Mouse (Mus musculus) cerebellum, postnatal 25 days (tissue): ENCODE results near the gene Gzmm.
A peak's percentile ranks its signal among the peaks of the same experiment; 100 is the strongest.

Source experiments
- DNase-seq, 2 experiments: peaks; one replicate each; pipeline ENCODE4 v3.0.0; 2021; ENCODE audit warnings: mixed read lengths in 2 of 2

Gzmm gene

DNA sequence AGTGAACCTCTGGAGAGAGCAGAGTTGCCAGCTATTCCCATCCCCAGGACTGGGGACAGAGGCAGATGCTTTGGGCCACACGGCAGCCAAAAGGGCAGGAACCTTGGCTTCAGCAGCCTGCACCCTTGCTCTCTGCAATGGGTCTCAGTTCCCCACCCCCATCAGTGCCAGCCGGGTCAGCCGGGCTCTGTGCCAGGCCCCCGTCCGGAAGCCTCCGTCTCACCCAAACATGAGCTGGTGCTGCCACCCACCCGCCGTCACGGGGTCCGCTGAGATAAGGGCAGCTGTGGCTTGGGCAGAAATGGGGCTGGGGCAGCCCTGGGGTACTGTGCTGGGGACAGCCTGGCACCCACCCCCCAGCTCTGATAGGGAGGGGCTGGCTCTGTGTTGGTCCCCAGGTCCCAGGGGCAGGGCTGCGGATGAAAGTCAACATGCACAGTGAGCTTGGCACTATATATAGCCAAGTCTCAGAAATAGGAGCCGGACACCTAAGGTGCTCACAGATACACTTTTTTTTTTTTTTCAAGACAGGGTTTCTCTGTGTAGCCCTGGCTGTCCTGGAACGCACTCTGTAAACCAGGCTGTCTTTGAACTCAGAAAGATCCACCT is 40.6 kb downstream of the Gzmm start:
- DNase-seq, result peak in 1 of 2 experiments; percentile 67

DNA sequence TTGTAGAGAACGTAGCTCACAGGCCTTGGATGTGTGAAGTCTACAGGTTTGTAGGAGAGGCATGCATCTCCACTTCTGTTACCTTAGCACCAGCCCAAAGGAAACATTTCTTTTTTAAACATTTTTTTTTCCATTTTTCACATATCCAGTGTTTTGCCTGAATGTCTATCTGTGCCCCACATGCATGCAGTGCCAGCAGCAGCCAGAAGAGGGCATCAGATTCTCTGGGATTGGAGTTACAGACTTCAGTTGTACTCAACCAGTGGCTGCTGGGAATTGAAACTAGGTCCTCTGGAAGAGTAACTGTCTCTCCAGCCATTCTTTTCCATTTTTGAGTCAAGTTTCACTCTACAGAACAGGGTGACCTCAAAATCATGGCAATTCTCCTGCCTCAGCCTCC is 43.7 kb downstream of the Gzmm start:
- DNase-seq, result peak; percentile 56 to 70

DNA sequence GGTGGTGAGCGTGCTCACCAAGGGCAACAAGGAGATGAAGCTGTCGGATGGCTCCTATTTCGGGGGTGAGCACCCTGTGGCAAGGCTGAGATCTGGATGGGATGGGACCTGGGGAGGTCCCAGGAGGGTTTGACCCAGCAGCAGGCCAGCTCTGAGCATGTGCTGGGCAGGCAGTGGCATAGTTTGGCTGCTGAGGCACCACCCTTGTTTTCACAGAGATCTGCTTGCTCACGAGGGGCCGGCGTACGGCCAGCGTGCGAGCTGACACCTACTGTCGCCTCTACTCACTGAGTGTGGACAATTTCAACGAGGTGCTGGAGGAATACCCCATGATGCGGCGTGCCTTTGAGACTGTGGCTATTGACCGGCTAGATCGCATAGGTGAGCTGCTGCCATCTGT is 45.0 kb downstream of the Gzmm start:
- no peak for DNase-seq

DNA sequence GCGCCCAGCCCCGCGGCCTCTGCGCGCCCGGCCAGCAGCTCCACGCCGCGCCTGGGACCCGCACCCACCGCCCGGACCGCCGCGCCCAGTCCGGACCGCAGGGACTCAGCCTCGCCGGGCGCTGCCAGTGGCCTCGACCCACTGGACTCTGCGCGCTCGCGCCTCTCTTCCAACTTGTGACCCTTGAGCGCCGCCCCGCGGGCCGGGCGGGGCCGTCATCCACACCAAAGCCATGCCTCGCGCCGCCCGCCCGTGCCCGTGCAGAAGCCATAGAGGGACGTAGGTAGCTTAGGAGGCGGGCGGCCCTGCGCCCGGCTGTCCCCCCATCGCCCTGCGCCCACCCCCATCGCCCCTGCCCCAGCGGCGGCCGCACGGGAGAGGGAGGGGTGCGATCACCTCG is 46.5 kb downstream of the Gzmm start:
- DNase-seq, result peak in 1 of 2 experiments; percentile 57

DNA sequence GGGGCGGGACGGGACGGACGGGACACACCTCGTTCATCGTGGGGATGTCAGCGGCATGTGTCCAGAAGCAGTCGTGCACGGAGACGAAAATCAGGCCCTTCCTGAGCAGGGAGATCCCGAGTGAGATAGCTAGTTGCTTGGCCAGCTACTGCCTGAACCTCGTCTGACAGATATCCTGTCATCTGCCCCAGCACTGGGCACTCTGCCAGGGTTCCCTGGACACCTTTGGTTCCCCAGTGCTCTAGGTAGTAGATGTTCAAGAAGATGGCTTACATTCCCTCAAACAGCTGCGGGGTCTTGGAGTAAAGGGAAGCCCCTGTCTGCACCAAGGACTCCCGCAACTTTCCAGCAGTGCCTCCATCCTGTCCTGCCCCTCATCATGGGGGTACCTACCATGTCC is 47.9 kb downstream of the Gzmm start:
- DNase-seq, result peak in 1 of 2 experiments; percentile 70

DNA sequence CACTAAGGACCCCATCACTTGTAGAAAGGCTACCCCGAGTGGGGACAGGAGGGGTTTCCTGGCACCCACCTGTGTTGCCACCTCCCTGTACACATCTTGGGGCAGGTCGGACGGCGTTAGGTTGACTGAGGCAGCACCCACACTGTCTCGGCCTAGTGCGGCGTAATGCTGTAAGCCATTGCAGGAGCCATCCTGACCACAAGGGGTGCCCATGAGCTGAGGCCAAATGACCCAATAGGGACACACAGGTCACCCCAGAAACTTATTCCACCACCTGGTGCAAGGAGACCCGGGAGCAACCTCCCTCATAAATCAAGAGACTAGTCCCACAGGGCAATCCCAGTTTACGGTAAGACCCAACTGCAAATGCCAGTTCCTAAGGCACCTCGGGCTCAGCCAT is 49.4 kb downstream of the Gzmm start:
- DNase-seq, result peak; percentile 55 to 75

DNA sequence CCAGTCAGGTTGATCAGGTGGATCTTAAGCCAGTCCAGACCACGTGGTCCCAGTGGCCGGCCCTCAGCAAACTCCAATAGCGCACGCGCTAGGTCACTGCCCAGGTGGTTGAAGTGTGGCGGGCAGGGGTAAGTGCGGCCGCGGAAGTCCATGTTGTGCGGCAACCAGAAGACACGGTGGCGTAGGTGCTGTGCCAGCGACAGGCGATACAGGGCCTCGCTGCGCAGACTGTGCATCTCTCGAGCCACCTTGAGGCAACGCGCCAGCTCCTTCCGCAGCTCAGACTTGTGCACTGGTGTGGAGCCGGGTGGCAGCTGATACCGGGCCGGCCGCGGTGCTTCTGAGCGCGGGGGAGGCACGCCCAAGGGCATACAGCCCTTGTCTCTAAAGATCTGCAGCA is 50.4 kb downstream of the Gzmm start:
- DNase-seq, result peak in 1 of 2 experiments; percentile 34

DNA sequence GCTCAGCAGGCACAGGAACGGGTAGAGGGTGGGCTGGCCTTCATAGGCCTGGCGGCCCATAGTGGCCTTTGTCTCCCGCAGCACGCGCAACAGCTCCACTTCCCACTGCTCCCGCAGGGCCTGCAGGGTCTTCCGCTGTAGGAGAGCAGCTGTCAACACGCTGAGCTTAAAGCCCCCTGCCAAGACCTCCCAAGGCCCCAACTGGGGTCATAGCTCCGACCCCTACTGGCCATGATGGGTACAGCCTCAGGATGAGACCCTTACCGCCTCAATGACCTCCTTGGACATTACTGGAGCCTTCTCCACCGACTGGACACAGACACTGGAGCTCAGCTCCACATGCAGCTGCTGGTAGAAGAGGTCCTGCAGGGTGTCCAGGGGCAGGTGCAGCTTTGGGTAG is 52.0 kb downstream of the Gzmm start:
- peak in 1 of 2 experiments; percentile 32 for DNase-seq

DNA sequence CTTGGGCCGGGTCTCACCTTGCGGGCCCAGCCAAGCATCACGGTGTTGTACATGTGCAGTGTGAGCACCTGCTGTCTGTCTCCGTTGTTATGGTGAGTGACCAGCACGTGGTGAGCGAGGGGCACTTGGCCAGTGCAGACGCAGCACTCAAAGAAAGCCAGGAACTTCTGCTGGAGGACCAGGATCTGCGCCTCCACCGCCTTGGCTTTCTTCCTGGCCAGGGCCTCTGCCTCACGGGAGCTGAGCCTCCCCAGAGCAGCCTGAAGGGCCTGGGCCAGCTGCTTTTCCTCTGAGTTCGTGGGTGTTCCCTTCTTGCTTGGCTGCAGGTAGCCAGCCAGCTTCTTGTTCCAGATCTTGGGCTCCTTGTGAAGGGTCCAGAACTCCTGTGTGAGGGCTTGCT is 54.3 kb downstream of the Gzmm start:
- peak in 1 of 2 experiments; percentile 61 for DNase-seq

DNA sequence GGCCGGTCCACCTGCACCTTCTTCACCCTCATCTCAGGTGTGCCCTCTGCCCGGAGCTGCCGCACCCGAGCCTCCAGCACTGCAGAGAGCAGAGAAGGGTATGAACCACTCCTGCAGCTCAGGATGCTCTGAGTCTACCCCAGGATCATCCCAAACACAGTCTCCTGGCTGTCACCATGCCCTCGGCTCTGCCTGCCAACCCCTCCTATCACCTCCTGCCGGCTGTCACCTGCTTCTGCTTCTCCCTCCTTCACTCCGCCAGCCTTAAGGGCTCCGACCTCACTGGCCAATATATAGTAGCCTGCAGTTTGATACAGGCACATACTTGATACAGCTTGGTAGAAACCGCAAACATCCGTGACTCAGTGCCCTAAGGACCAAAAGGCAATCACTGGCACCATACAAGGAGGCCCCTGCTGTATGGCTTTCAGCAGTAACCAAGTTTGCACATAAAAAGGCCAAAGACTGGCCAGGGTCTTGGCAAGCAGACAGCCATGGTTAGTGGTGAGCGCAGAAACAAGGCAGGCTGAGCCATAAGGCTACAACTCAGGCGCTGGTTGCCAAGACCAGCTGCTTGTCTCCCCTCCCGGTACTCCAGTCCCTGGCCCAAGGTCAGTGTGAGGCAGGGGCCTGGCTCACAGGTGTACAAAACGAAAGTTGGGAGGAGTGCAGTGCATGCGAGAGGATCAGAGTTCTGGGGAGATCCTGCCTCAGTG is 55.0 kb downstream of the Gzmm start:
- peak; percentile 75 to 77 for DNase-seq
